Mouse (Mus musculus): ENCODE results near the gene Cd180.
"Not testable (repeated sequence)": the region's sequence is repeated elsewhere in the genome, so short reads cannot be mapped to it uniquely, and the experiment has no call there.

Gene Cd180

DNA sequence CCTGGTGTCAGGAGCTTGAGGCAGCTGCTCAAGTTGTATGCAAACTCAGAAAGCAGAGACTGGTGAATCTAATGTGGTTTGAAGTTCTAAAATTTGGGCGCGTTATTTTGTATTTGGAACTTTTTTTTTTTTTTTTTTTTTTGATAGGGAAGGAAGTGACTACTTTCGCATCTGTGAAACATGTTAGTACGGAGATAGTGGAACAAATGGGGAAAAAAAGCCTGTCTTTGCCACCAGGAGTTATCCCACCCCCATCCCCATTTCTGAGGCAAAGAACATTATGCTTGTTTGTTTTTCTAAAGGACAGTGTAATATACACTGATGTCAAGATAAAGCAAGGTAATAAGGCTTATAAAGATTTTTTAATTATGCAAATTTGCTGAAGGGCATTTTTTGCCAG is 15.8 kb upstream of the Cd180 start:
- not testable (repeated sequence) for DNase-seq (ENCODE audit: low read depth)

DNA sequence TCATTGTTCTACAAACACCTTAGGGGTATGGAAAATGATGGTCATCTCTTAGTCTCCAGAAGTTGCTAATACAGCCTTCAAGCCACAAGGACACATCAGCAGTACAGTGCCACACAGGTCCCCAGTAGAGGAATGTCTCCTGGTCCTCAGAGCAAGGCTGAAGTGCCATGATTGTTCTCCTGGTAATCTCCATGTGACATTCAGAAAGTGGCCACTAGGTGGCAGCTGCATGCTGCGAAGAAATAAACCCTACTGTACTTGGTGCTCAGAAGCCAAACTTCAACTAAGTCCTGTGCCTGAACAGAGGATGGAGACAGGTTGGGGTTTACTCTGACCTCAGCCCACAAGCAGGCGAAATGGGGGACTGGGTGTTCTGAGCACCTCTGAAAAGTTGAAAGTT is 14.9 kb upstream of the Cd180 start:
- DNase-seq (ENCODE audit: low read depth) = peak; percentile 72

DNA sequence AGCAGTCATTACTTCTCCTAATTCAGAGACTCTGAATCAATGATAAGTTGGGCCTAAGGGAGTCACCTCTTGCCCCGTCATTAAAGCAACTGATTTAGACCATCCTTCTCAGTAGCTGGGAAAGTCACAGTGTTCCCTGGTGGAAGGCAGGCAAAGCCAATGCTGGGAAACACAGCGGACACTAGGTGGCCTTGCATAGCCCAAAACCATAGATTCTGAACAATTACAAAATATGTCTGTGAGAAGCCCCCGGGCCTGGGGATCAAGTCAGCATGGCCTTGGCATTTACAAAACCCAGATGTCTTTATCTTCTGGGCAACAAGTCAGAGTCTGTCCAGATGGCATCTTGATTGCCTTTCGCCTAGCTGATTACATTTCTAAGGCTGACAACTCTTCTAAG is 8.5 kb upstream of the Cd180 start:
- no peak for DNase-seq (ENCODE audit: low read depth)

DNA sequence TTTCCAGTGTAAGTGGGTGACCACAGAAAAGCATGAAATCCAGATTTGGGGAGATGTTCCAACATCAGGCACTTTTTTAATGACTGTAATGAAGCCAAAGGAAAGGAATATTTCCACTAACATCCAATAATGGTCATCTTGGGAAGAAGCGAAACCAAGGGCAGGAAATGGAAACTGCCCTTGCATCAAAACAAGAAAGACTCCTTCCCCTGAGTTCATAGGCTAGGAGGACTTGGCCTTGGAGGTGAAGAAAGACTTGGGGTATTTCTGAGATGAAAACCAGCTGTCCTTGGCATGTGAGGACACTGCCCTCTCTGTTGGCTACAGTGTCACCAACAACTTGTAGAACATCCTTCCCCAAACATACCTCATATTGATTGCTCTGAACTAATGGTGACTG is 5.2 kb upstream of the Cd180 start:
- DNase-seq (ENCODE audit: low read depth) = no peak

DNA sequence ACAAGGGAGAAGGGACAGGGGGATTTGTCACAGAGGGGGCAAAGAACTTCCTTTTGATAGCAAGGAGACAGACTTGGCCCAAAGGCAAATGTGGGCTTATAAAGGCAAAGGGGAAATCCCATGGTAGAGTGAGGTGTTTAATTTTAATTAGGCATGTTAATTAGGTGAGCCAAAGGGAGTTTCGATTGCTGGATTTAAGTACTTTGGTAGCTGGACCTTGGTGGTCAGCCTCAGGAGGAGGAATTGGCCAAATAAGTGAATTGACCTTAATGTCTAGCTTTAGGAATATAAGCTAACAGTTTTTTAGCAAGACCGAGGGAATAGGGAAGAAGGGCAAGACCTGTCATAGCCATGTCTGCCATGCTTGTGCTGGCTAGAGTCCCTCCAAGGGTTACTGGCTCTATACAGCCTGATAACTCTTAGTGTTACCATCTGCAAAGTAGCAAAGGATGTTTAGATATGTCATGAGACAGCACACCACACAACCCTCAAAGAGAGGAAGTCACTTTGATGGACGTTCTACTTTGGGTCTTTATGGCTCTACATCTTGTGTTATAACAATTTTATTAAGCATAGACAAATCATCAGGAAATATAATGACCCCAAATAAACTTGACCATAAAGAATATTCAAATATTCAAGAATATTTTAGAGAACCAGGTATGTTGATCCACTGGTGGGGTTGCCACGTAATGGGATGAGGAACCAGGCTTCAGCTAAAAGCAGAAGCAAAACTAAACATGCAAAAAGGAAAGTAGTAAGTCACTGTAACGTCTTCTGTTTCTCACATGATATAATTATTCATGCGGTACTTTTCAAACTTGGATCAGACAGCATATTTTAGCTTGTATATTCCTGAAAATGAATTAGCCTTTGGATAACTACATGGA is 3.9 kb upstream of the Cd180 start:
- DNase-seq (ENCODE audit: low read depth) = no peak

DNA sequence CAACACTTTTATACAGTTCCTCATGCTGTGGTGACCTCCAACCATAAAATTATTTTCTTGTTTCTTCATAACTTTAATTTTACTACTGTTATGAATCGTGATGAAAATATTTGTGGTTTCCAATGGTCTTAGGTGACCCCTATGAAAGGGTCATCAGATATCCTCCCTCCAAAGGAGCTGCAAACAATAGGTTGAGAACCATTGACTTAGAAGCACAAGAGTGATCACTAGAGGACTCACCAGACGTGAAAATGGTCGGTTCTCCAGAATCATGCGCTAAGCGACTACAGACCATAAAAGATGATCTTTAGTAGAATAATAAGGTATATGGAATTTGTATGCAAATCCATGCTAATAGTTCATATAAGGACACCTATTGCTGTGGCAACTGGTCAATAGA is 3.2 kb upstream of the Cd180 start:
- DNase-seq (ENCODE audit: low read depth) = no peak

DNA sequence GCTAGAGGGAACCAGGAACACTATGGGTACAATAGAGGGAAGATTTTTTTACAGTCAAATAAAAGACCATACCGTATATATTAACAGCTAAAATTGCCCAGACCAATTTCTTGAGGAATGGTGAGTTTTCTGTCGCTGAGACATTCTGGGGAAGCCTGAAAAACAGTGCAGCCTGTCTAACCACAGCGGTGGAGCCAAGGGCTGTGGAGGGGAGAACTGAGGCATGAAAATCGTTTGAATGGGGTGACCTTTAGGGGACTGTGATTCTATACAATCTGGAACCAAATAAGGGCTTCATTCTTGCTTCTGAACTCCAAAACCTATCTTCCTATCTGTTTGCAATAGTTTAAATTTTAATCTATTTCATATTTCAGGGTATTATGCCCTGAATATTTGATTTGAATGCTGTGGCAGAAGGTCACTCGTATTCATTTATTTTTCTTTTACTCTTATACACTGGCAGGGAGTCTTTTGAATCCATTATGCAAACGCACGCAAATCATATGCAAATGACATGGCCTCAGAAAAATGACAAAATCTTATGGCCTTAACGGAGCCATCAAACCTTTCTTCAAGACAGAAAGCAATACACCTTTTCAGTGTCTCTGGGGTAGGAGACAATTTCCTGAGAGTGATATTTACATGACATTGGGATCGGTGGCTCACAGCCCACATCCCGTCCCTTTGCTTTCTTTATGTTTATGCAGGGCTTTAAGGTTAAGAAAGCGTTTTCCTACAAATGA is 1.8 kb upstream of the Cd180 start:
- no peak for DNase-seq (ENCODE audit: low read depth)

DNA sequence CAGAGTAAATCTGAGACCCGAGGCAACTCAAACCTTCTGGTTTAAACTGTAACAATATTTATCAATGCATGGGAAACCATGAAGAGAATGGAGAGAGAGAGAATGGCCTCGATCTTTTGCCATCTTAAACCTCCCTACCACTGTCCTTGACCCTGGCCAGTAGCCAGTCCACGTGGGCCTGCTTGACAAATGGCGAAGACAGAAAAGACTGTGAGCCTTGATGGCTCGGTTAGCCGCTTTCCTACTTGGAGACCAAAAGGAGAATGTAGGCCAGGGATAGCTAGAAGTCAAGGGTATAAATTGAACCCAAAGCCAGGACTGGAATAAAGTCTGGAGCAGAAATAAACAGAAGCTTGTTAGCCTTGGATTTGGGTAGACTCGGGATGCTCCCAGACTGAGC is 796 bp downstream of the Cd180 start:
- DNase-seq (ENCODE audit: low read depth) = no peak

DNA sequence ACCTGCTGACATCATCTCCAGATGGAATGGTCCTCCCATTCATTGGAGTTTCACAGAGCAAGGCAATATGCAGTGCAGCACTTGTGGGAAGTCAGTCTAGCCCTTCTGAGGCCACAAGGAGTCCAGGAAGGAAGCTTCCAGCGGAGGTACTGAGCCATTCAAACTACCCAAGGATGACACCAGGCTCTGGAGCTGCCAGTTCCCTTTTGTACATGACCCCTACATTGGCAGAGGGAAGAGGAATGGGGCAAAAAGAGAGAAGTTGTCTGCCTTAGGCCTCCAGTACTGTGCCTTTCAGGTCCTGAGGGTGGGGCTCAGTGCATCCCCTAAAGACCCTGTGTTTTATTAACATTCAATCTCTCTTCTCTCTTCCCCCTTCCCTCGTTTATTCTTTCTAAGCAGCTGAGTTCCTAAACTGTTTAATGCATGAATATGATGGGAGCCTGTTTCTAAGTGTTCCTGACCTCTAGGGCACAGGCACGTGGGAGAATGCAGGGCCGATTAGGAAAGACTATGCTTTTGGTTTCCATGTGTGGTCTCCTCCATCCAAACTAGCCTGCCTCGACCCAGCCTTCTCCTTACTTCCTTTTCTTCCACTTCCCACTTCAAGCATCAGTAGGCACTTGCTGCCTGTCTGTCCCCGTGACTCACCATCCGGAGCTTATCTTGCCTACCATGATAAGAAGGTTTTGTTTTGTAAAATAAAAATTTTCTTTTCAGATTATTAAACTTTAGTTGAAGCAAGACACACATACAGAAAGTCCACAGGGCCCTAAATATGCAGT is 2.0 kb downstream of the Cd180 start:
- DNase-seq (ENCODE audit: low read depth) = no peak

DNA sequence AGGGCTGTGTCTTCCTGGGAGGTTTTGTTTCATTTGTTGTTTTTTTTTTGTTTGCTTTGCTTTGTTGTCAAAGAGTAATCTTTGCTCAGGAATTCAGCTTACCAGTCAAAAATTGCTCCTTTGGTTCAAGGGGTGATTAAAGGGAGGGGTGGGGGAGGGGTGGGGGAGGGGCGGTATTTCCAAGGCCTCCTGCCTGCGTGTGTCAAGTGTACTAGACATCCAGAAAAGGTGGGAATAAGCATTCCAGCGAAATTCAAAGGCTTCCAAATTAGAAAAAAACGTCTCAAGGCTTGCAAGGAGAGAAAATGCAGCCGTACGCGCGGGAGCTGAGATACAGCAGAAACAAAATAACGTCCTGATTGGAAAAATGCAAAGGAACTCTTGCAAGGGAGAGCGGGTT is 5.0 kb downstream of the Cd180 start:
- DNase-seq (ENCODE audit: low read depth) = no peak

DNA sequence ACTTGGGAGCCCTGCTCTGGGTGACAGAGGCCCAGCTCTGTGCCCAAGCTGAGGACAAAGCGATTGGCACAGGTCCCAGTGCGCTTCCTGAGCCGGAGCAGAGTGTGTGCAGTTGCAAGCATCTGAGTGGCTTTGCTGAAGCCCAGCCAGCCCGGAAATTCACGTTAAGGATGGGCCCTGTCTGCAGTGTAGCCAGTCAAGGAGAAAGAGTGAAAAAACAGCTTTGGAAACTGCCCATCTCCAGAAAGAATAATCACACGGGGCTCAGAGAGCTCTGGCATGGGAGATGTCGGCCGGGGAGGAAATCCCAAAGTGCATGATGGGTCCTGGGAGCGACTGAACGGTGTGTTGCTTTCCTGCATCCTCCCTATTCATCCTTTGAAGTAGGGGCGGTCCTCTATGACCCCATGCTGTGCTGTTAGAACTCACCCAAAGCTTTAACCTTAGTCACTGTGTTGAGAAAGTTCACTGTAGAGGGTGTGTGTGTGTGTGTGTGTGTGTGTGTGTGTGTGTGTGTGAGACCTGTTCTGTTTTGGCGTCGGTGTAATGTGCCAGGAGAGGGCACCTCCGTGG is 5.5 kb downstream of the Cd180 start:
- DNase-seq (ENCODE audit: low read depth) = no peak

DNA sequence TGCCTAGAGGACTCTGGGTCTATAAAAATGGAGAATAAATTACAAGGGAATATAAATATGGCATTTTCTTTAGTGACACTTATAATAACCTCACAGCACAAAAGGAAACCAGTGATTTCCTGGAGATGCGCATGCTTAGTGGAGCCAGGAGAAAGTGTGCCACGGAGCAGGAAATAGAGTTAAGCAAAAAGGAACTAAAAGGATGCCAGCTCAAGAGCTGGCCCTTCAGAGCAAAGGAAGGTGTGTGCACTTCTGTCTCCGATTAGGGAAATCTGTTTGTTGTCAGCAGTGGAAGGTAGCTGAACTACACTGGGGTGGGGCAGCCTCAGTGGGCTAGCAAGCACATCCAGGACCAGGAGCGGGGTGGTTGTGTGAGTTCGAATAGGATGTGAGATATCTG is 6.8 kb downstream of the Cd180 start:
- no peak for DNase-seq (ENCODE audit: low read depth)

DNA sequence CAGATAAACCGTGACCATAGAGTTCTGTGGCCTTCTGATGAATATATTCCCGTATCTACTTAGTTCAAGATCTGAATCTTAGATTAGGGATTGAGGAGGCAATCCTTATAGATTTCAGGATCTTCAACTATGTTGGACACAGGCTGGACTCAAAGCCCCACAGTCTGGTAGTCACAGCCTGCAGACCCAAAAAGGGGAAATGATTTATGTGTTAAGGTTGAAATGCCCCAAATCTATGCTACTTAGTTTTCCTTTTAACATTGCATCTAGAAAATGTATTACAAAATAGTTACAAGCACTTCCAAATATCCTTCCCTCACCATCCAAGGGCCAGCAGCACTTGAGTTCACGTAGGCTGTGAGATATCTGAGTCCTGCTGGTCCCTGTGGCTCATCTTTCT is 7.4 kb downstream of the Cd180 start:
- DNase-seq (ENCODE audit: low read depth) = no peak

DNA sequence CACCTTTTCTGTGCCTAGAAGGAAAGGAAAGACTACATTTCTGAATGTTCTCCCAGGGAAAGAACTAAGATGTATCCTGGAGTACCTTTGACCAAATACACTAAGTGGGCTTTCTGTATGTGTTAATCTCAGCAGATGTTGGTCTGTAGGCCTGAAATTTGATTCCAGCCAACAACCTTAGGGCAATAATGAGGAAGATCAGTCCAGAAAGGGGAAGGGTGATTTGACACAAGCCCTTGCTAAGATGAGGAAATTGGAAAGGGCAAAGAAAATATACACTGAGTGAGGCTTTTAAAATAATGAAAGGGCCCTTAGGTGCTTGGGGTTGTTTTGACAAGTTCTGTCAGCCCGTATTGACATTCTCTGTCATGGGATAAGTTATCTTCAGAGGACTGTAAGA is 23.6 kb downstream of the Cd180 start:
- DNase-seq (ENCODE audit: low read depth) = no peak

DNA sequence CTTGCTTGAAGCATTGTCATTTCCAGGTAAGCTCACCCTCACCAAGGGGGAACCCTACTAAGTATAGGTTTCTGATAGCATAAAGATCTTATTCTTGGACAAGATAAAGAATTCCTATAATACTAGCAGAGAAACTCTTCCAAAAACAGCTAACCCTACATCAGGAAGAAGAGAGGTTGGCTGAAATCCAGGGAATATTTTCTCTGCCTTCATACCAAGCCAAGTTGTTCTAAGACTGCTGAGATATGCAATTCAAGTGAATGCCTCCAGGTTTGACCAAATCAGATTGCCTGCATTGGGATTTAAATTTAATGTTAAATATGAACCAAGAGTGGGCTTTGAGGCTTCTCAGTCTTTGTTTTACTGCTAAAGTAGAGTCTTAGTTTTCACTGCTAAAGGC is 32.1 kb downstream of the Cd180 start:
- DNase-seq (ENCODE audit: low read depth) = no peak

DNA sequence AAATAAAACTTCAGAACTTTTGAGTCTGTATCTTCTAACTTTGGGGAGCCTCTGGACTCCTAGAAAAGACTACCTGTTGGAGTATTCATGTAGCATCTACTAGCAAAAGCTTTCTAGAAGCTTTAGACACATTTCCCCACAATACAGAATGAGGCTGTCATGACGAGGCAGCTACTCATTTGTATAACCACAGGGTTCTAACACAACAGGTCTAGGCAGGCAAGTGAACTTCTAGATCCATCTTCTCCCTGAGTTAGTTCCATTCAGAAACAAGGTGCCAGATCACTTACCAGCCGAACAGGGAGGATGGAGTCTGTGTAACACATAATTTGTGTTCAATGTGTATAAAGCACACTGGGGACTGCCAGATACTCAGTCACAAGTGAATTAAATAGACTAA is 32.5 kb downstream of the Cd180 start:
- DNase-seq (ENCODE audit: low read depth) = no peak

DNA sequence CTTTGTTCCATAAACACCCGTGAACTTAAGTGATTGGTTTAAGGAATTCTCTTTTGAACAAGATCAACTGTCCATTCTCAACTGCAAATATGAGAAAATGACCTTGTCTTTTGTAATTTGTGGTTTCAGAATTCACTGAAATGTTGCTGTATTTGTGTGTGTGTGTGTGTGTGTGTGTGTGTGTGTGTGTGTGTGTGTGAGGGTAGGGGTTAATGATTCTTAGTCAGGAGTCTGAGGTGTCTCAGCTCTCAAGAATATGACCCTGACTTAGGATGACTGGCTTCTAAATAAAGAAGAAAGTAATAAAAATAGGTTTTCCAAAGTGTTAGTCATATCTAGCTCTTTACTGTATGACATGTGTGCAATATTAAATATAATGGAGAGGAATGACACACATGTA is 33.5 kb downstream of the Cd180 start:
- no peak for DNase-seq (ENCODE audit: low read depth)

DNA sequence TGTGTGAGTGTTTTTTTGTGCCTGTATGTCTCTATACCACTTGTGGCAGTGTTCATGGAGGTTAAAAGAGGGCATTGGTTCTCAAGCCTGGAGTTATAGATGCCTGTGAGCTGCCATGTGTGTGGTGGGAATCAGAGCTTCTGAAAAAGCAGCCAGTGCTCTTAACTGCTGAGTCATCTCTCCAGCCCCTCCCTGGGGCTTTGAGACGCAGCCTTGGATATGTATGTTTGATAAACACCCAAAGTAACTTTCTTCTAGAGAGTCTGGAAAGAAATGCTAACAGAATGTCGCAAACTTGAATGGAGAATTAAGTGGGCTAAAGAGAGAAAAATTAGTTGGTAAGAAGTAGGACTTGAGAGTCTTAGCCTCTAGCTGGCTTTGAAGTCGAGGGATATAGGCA is 34.7 kb downstream of the Cd180 start:
- no peak for DNase-seq (ENCODE audit: low read depth)

DNA sequence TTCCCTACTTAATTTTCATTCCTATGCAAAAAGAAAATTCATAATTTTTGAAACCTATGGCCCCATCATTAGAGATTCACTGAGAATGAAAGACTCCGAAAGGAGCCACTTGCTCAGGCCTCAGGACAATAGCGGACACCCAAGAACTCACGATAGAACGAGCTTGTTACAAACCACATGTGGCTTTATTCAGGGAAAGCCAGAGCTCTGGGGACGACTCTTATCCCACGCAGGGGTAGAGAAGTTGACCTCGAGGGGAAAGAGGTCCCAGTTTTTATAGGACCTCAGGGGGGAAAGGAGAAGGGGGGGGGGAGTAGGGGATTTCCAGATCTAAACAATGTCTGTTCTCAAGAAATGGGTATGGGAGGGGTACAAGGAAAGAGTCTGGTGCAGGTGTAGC is 35.6 kb downstream of the Cd180 start:
- not testable (repeated sequence) for DNase-seq (ENCODE audit: low read depth)

DNA sequence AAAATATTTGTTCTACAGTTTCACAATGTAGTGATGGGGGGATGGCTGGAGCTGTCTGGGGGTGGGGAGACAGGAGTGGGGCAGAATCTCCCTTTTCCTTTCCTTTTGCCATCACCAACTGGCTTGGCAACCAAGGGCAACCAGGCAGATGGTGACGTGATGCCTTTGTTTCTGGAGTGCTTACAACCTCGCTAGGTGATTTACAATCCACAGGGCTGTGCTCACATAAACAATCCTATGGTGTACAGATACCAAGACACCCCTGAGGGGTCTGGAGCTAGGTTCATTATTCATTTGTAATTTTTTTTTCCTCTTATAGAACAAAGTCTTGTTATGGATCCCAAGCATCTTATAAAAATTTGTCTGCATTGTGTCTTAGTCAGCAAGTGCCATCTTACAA is 39.7 kb downstream of the Cd180 start:
- DNase-seq (ENCODE audit: low read depth) = no peak

DNA sequence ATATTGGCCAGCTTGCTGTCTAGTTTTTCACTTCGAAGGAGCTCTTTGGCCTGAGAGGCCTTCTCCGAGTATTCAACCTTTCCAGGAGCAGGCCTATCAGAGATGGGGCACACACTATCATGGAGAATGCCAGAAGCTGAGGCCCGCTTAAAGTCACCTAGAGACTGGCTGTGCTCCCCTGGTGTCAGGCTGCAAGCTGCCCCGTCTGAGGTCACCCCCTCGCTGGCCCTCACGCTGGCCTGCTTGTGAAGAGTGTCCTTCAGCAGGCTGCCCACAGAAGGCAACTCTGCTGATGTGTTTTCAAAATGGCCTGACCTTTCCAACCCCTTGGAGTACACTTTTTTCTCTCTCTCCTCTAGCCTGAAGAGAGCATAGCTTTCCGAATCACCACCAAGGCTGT is 44.5 kb downstream of the Cd180 start:
- DNase-seq (ENCODE audit: low read depth) = no peak

DNA sequence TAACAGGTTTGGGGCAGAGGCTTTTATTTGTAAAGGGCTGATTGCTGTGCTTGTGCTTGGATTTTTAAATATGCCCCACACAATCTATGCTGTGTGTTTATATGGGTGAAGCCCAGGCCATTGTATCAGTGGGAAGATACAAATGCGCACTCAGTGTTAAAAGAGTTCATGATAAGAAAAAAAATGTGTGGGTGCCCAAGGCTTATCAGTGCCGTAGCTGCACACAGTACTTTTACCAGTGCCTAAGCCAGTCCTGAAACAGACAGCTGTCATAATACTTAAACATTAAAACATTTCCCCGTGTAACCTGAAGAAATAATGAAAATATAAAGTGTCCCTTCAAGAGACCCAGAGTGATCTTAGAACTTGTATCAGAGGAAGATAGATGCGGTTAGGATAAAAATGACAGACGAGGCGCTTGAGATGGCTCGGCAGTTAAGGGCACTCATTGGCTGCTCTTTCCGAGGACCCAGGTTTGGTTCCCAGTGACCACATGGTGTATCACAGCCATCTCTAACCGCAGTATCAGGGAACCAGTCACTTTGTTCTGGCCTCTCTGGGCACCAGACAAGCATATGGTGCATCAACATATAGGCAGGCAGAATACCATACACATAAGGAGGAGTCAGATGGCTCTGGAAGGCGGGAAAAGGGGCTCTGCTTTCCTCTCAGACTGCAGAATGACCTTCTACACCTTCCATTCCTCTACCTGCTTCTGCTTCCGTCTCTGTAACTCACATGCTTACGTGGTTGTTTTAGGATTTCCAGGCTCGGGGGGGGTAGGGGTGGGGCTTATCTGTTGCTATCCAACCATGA is 46.6 kb downstream of the Cd180 start:
- DNase-seq (ENCODE audit: low read depth) = no peak
